Mouse (Mus musculus): ENCODE measurements around the gene Lrpap1.

The Lrpap1 gene

GRCm38 (mm10) chr5:35129208-35129607 lies 23.6 kb upstream of the Lrpap1 start:
- no peak for DNase-seq (ENCODE audit: low read depth, low spot score)

DNA sequence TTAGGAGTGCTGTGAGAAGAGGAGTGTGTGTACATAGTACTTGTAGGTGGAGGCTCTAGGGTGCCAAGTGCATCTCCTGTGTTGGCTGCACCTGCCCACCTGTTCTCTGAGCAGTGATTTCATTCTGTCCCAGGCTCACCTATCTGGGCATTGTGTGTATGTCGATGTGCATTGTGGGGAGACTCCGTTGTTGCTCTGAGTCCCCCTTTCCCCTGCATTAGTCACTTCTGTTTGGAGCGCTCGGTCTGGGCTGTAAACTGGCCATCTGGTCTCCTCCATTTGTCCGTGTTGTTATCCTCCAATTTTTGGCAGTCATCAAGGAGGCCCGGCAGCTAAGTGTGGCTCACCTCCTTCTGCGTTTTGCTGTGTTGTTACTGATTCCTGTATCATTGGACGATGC lies 14.5 kb upstream of the Lrpap1 start:
- no peak for DNase-seq (ENCODE audit: low read depth, low spot score)

- no peak for DNase-seq (ENCODE audit: low read depth, low spot score)
These were observed 12.9 kb upstream of the Lrpap1 start for GRCm38 (mm10) chr5:35118418-35118817.

GRCm38 (mm10) chr5:35117633-35118032 lies 12.1 kb upstream of the Lrpap1 start:
- no peak for DNase-seq (ENCODE audit: low read depth, low spot score)

DNA sequence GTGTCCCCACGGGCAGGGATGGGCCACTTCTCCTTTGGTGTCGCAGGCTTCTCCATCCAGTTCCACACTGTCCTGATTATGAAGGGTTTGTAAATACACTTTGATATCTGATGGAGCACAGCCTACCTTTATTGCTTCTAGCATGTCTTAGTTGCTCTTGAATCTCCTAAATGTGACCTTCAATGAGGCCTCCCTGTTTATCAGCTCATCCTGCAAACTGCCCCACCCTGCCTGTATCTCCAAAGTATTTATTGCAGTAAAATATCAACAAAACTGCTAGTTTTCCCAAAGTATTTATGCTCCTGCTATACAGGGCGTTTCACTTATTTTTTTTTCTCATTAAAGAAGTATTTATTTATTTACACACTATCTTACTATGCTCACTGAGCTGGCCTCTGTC lies 10.4 kb upstream of the Lrpap1 start:
- no peak for DNase-seq (ENCODE audit: low read depth, low spot score)

- DNase-seq (ENCODE audit: low read depth, low spot score) = no peak
These were observed 6.9 kb upstream of the Lrpap1 start for GRCm38 (mm10) chr5:35112444-35112843.

GRCm38 (mm10) chr5:35105922-35106298 lies 344 bp upstream of the Lrpap1 start:
- DNase-seq (ENCODE audit: low read depth, low spot score) = no peak

DNA sequence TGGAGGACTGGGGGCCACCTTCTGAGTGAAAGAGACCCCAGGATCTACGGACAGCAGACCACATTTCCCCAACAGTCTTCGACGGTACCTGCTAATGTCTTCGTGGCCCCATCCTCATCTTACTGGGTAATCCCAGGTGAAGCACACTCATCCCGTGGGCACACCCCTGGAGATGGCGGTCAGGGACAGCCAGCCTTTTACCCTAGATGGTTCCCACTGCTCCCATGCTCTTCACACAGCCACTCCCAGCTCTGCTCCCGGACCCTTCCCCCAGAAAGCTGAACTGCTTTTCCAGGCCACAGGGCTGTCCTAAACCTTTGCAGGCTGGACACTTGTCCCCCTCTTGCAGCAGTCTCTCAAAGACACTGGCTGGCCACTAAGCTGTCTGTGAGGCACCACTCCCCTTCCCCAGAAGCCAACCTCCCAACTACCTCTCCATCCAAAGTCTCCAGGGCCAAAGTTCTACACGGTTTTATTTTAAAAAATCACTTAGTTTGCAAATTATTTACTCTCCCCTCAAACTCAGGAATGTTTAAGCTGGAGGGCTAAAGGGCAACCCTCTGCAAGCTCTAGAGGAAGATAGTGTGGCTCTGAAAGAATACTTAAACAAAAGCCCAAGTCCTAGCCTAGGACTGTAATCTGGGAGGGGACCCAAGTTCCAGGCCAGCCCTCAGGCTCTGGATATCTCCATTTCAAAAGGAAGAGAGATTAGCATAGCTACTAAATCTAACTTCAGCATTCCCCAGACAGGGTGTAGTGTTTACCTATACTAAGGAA lies 1.2 kb downstream of the Lrpap1 start:
- DNase-seq (ENCODE audit: low read depth, low spot score) = no peak

- no peak for DNase-seq (ENCODE audit: low read depth, low spot score)
These were observed 2.0 kb downstream of the Lrpap1 start for GRCm38 (mm10) chr5:35103528-35103927.

GRCm38 (mm10) chr5:35103086-35103485 lies 2.5 kb downstream of the Lrpap1 start:
- no peak for DNase-seq (ENCODE audit: low read depth, low spot score)

- DNase-seq (ENCODE audit: low read depth, low spot score) = no peak
These were observed 13.9 kb downstream of the Lrpap1 start for GRCm38 (mm10) chr5:35091636-35092035.

- no peak for DNase-seq (ENCODE audit: low read depth, low spot score)
These were observed 16.0 kb downstream of the Lrpap1 start for GRCm38 (mm10) chr5:35089614-35089963.

DNA sequence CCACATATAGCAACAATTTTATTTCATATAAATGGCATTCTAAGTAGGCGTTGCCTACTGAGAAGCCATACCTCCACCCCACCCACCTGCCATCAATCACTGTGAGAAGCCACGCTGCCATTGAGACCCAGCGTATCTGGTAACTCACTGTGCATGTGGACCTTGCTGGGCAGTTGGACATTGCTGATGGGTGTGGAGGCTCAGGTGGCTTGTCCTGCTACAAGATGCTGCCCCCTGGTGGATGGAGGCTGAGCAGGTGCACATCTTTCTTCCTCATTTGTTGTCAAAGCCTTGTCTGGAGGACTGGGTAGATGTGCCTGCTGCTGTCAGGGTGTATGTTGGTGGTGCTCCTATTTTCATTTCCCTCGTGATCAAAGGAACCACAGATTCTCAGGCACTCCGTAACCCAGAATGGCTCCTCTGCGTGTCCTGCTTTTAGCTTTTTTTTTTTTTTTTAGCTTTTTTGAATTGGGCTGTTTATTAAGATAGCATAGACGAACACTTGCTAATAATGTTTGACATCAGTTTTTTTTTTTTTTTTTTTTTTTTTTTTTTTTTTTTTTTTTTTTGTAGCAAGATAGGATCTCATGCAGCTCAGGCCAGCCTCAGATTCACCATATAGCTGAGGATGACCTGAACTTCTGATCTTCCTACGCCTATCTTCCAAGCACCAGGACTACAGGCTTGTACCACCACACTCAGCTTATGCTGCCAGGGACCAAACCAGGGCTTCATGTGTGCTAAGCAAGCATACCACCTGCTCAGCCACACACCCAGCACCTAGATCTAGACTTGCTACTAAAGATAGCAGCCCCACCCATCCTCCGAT lies 16.6 kb downstream of the Lrpap1 start:
- DNase-seq (ENCODE audit: low read depth, low spot score) = no peak

DNA sequence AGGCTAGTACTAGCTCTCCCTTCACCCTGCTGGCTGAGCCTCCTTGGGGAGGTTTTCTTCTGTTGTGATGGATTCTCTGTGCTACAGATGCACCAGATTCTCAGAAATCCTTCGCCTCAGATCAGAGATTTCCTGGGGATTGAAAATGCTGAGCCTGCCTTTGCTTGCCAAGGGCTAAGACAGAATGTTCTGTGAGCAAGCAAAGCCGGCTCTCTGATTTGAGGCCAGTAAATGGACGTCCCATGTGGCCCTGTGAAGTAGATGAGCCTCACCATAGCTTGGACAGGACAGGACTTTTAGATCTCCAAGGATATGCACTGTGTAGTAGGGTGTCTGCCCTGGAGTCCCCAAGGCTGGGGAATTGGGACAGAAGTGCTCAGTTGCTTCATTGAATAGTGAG lies 20.7 kb downstream of the Lrpap1 start:
- DNase-seq (ENCODE audit: low read depth, low spot score) = no peak

GRCm38 (mm10) chr5:35079101-35079500 lies 26.5 kb downstream of the Lrpap1 start:
- no peak for DNase-seq (ENCODE audit: low read depth, low spot score)

- no peak for DNase-seq (ENCODE audit: low read depth, low spot score)
These were observed 29.2 kb downstream of the Lrpap1 start for GRCm38 (mm10) chr5:35076369-35076768.

DNA sequence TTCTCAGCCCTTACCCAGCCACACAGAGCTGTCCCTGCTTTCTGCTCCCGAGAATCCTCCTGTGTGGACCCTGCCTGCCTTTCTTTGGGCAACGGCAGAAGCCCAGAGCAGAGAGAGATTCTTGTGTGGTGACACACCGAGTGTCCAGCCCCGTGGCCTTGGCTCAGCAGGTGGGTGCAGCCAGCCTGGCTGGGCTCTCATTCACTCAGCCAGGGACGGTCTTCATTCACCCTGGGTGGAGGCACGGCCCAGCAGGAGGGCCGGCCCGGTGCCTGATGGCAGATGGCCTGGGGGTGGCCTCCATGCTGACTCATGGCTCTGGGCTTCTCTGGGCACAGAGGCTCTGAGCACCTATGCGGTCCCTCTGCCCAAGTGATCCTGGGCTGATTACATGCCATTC lies 31.6 kb downstream of the Lrpap1 start:
- no peak for DNase-seq (ENCODE audit: low read depth, low spot score)

DNA sequence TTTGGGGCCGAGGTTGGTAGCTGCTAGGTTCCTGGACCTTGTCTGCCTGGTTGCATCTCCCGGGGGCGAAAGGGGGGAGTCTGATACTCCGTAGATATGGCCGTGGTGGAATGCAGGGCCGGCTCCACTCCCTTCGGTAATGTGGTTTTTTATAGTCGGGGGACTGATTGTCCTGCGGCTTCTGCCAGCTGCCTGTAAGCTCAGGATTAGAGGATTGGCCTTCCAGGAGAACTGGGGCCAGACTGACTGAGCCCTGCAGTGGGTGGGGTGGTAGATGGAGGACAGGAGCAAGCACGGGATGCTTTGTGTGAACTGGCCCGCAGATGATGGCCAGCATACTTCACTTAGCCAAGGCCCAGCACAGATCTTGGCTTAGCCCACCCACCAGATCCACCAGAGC lies 32.3 kb downstream of the Lrpap1 start:
- no peak for DNase-seq (ENCODE audit: low read depth, low spot score)

DNA sequence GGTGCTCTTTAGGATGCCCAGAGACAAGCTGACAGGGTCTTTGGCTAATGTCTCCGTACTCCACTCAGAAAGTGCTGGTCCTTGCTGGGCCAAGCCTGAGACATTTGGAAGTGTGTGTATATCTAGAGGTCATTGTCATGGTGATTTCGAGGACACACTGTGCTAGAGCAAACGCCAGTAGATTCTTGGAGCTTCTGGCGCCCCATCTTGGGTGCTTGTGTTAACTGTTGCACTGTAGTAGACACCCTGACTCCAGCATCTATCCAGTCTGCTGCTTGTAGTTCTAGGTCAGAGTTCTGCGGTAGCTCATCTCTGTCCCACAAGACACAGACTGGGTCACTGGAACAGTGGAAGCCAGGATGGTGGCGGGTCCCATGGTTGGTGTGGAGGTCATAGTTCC lies 33.7 kb downstream of the Lrpap1 start:
- DNase-seq (ENCODE audit: low read depth, low spot score) = no peak

DNA sequence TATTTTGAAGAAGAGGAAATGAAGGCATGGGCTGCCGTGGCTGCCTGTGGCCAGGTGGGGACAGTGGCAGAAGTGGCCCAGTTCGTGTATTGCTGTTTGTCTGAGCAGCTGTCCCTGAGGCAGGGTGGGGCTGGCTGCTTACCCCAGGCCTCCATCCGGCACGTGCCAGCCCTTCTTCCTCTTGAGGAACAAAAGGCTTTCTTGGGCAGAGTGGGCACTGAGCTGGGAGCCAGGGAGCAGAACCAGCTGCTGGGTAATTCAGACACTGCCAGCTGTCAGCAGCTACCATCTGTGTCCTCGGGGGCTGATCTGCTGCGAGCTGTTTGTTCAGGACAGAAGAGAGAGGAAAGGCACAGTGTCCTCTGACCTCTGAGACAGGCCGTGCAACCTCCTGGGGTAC lies 34.6 kb downstream of the Lrpap1 start:
- DNase-seq (ENCODE audit: low read depth, low spot score) = no peak

DNA sequence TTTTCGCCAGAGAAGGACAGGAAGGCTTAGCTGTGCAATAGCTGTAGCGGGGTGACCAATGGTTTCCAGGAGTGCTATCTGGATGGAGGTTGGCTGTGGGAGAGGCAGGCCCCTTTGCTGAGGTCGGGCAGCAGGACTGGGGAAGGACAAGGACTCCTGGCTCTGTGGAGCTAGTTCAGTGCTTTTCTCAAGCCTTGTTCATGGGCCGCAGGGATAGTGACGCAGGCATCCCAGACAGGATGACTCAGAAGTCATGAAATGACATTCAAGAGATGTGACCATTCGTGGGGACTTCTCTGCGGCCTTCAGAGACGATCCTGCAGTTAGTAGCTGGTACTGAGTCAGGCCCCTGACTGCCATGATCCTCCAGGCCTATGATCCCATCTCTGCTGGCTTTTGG lies 35.3 kb downstream of the Lrpap1 start:
- no peak for DNase-seq (ENCODE audit: low read depth, low spot score)

DNA sequence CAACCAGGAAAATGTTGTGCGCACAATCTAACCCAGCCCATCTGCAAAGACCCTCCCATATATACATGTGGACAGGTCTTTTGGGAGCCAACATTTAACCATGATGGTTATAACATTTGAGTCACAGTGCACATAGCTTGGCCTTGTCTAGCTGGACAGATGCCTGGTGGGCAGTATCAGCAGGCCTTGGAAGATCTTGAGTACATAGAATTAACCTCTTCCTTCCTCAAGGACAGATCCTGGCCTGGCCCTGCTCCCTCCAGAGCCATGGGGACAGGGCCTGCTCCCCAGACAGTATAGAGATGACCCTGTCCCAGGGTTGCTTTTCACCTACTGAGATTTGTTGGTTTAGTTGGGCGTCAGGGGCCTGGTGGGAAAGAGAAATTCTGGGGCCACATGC lies 35.7 kb downstream of the Lrpap1 start:
- DNase-seq (ENCODE audit: low read depth, low spot score) = no peak

- no peak for DNase-seq (ENCODE audit: low read depth, low spot score)
These were observed 45.5 kb downstream of the Lrpap1 start for GRCm38 (mm10) chr5:35060098-35060497.
